Mouse (Mus musculus) intestine, embryonic 14.5 days (tissue): ENCODE measurements around the gene Sf3a2. TPM values are rescaled to one million over a fixed set of nuclear protein-coding genes. Genes with fewer than 3 reads are reported as not detected.

ENCODE experiments used
- ATAC-seq: fragments of 200-750 bp; cut with Nextera tagmentation; replicated peaks from 2 replicates; pipeline ENCODE4 v1.8.0; 2017; ENCODE audit warnings: low read depth, moderate number of reproducible peaks, moderate TSS enrichment, moderate library complexity; ENCODE audit not compliant: low FRiP score, low TSS enrichment
- DNase-seq: peaks from one replicate; pipeline ENCODE4 v3.0.0-alpha.2; 2018; ENCODE audit warnings: low spot score
- H3K27ac ChIP-seq: fragments of 300-500 bp; sonication (generic); 2 replicates; pipeline ENCODE4 v1.5.1; 2014; ENCODE audit warnings: low read depth, mild to moderate bottlenecking, control low read depth
- H3K27me3 ChIP-seq: fragments of 300-500 bp; sonication (generic); replicated peaks from 2 replicates; pipeline ENCODE4 v1.6.1; 2014; ENCODE audit warnings: low read length, control low read depth; ENCODE audit not compliant: control insufficient read depth, insufficient read depth
- H3K36me3 ChIP-seq: fragments of 300-500 bp; sonication (generic); 2 replicates; pipeline ENCODE4 v1.6.1; 2014; ENCODE audit warnings: low read length, control low read depth; ENCODE audit not compliant: control insufficient read depth, insufficient read depth
- H3K4me1 ChIP-seq: fragments of 300-500 bp; sonication (generic); replicated peaks from 2 replicates; pipeline ENCODE4 v1.6.1; 2014; ENCODE audit warnings: low read length, control low read depth, mixed read lengths; ENCODE audit not compliant: control insufficient read depth, insufficient read depth
- H3K4me2 ChIP-seq: fragments of 300-500 bp; sonication (generic); 2 replicates; pipeline ENCODE4 v1.6.1; 2014; ENCODE audit warnings: low read length
- H3K4me3 ChIP-seq: fragments of 300-500 bp; sonication (generic); 2 replicates; pipeline ENCODE4 v1.5.1; 2014; ENCODE audit warnings: low read depth, low read length, control low read depth, mixed read lengths
- H3K9ac ChIP-seq: fragments of 300-500 bp; sonication (generic); 2 replicates; pipeline ENCODE4 v1.6.1; 2014; ENCODE audit warnings: mild to moderate bottlenecking, low read length
- H3K9me3 ChIP-seq: fragments of 300-500 bp; sonication (generic); 2 replicates; pipeline ENCODE4 v1.6.1; 2016; ENCODE audit warnings: low read length, control low read depth; ENCODE audit not compliant: control insufficient read depth
- WGBS: fragments of 180-500 bp; shearing (Covaris S2); extraction: QIAGEN DNeasy Blood & Tissue Kit; methylation state at CpG from one replicate; pipeline ENCODE4 v1.1.7; 2014; 5-methylcytosine and 5-hydroxymethylcytosine counted together
- polyA plus RNA-seq: library from polyadenylated mRNA; unstranded; fragments of >200 nt; fragmentation: Nextera tagmentation; extraction: Ambion mirVana; gene quantifications from 2 replicates; pipeline ENCODE4 v1.2.1, GENCODE M21; 2014

The Sf3a2 gene
- polyA plus RNA-seq, 1 experiment from 2014 or later = 85.4 TPM

DNA sequence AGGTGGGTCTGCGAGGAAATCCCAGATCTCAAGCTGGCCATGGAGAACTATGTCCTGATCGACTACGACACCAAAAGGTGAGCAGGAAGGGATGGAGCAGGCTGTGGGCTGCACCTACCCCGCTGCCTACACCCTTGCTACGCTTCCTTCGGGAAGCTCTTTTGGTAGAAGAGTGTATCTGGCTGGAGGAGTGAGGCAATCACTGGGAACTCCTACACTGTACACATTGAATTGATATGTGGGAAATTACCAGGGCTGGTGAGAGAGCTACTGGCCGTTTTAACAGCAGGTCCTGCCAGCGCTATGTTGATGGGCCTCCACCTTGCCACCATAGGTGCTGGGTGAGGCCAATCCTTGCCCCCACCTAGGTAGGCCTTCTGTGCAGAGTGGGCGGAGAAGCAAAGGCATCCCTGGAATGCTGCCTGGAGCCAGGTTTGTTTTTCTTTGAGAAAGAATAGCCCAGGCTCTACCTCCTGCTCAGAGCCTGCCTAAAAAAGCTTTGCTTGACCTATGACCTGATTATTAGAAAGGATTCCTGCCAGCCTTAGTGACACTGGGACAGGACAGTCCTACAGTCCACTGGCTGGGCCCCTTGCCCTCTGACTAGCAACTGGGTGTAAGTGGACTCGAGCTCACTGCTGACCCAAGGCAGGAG lies 31.7 kb upstream of the Sf3a2 start:
- Histone ChIP-seq H3K36me3 (peaks cover 63% of the 10 kb centered on the region), H3K4me1 (0 out of 2 replicates have a peak, but pooled peaks cover 2% of the 10 kb centered on the region), H3K4me2 (no peak overlapping the region), H3K27me3 (no peaks in the 10 kb centered on the region), H3K27ac (no peak overlapping the region), H3K9me3 (no peaks in the 10 kb centered on the region), H3K9ac (no peak overlapping the region), H3K4me3 (no peak overlapping the region)
- 65% methylated on average over 10 of the region's 10 CpGs for WGBS
- DNase-seq (no peak), ATAC-seq (peak; percentile 51; the same call in 1 of the 2 replicates)

DNA sequence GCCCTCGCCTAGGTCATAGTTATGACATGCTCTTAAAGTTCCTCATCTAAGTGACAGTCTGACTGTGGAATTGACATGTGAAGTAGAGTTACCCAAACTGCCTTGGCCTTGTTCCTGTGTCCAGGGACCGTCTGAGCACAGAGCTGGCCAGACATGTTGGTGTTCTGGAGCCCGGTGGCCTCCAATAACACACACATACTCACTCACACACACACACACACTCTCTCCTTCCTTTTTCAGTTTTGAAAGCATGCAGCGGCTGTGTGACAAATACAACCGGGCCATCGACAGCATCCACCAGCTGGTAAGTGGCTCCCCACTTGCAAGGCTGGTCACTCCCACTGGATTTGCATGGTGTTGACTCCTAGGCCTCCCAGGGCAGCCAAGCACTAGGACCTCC lies 29.6 kb upstream of the Sf3a2 start:
- Histone ChIP-seq H3K9ac (no peak overlapping the region), H3K27ac (no peak overlapping the region), H3K9me3 (no peaks in the 10 kb centered on the region), H3K36me3 (peaks cover 80% of the 10 kb centered on the region), H3K4me1 (no peaks in the 10 kb centered on the region), H3K4me2 (no peak overlapping the region), H3K4me3 (no peak overlapping the region), H3K27me3 (no peaks in the 10 kb centered on the region)
- no peak for ATAC-seq
- no peak for DNase-seq
- WGBS = 87% methylated on average over 6 of the region's 6 CpGs

DNA sequence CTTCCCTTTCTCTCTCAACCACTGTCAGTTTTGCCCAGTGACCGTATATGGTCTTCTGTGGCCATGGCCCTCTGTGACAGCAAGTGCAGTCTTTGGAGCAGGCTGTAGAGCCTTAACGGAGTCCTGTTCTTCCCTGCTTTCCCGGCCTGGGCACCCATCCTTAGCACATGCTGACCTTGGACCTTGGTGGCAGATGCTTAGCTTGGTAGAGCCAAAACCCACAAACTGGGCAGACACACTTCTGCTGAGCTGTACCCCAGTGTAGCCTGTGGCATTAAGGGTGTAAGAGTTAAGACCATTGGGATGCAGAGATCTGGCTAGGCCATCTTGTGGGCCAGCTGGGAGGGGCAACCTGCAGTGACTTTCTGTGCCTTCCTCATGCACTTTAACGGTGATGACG lies 24.2 kb upstream of the Sf3a2 start:
- no peaks in the 10 kb centered on the region for H3K4me1 ChIP-seq
- peak overlapping the region; percentile 55; the same call in 1 of the 2 replicates for H3K27ac ChIP-seq
- peaks cover 95% of the 10 kb centered on the region for H3K36me3 ChIP-seq
- no peak overlapping the region for H3K4me2 ChIP-seq
- no peaks in the 10 kb centered on the region for H3K9me3 ChIP-seq
- no peak overlapping the region for H3K9ac ChIP-seq
- ATAC-seq (no peak), DNase-seq (no peak)
- 85% methylated on average over 5 of the region's 5 CpGs for WGBS
- no peak overlapping the region for H3K4me3 ChIP-seq
- no peaks in the 10 kb centered on the region for H3K27me3 ChIP-seq

DNA sequence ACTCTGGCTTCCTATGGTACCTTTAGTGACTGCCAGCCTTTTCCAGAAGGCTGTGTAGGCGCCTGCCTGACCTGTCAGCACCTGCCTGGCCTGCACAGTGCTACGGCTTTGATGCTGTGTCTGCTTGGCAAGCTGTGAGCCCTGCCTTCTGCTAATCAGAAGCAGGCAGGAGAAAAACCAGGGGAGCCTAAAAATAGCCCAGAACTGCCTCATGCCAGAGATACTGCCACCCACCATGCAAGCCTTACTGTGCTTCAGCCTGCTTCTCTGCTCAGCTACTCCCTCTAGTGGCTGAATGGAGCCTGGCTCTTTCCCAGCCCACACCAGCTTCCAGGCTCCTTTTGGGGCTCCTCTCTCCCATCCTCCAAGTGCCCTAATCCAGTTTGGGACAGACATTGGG lies 23.4 kb upstream of the Sf3a2 start:
- 40% methylated on average over 2 of the region's 2 CpGs for WGBS
- ATAC-seq = peak; percentile 51
- peaks cover 97% of the 10 kb centered on the region for H3K36me3 ChIP-seq

DNA sequence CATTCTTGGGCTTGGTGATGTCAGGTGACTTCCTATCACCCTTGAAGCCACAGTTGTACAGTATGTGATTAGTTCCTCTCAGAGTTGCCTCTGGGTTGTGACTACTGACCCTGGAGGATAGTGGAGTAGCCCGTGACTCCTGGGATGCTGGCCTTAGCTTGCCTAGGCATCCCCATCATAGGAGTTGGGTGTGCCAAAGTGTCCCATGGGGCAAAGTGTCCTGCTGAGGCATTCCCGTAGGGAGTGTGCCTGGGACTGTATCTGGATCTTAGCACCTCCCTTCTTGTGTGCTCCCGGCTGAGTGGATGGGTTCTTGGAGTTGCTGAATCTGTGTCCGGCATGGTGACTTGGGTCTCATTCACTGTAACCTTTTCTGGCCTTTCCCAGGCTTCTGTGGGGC lies 23.0 kb upstream of the Sf3a2 start:
- no peak for DNase-seq
- no peak overlapping the region for H3K4me2 ChIP-seq
- H3K27ac ChIP-seq = no peak overlapping the region
- no peak for ATAC-seq
- no peaks in the 10 kb centered on the region for H3K9me3 ChIP-seq
- no peak overlapping the region for H3K9ac ChIP-seq
- H3K4me1 ChIP-seq = no peaks in the 10 kb centered on the region
- H3K4me3 ChIP-seq = no peak overlapping the region
- H3K27me3 ChIP-seq = no peaks in the 10 kb centered on the region
- peaks cover 96% of the 10 kb centered on the region for H3K36me3 ChIP-seq
- WGBS = 87% methylated on average over 4 of the region's 4 CpGs

More for the DNA sequence above, 23.4 kb upstream of the Sf3a2 start:
- H3K27ac ChIP-seq = peak overlapping the region; percentile 55; the same call in 1 of the 2 replicates
- H3K27me3 ChIP-seq = no peaks in the 10 kb centered on the region
- H3K4me2 ChIP-seq = no peak overlapping the region
- peak; percentile 85 for DNase-seq
- H3K4me1 ChIP-seq = no peaks in the 10 kb centered on the region
- H3K9ac ChIP-seq = no peak overlapping the region
- no peak overlapping the region for H3K4me3 ChIP-seq
- no peaks in the 10 kb centered on the region for H3K9me3 ChIP-seq

DNA sequence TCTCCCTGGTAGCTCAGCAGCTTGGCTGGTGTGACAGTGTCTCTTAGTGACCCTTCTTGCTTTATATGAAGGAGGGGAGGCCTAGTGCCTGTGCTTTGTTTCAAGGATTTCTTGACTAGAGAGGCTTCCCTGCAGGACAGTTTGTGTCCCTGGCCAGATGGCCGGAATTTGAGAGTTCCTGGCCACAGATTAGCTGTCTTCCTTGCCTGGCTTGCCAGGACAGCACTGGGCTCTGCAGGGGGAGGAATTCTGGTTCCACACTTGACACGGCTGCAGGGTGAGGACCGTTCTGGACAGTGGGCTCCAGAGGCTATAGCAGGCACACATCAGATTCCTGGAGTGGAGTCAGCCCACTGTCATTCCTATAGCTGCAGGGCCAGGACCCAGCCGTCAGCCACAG lies 22.3 kb upstream of the Sf3a2 start:
- peaks cover 96% of the 10 kb centered on the region for H3K36me3 ChIP-seq
- no peak overlapping the region for H3K4me2 ChIP-seq
- no peak overlapping the region for H3K9ac ChIP-seq
- no peaks in the 10 kb centered on the region for H3K9me3 ChIP-seq
- 94% methylated on average over 4 of the region's 4 CpGs for WGBS
- H3K27me3 ChIP-seq = no peaks in the 10 kb centered on the region
- H3K4me1 ChIP-seq = no peaks in the 10 kb centered on the region
- H3K4me3 ChIP-seq = no peak overlapping the region
- DNase-seq (no peak), ATAC-seq (no peak)
- H3K27ac ChIP-seq = no peak overlapping the region

DNA sequence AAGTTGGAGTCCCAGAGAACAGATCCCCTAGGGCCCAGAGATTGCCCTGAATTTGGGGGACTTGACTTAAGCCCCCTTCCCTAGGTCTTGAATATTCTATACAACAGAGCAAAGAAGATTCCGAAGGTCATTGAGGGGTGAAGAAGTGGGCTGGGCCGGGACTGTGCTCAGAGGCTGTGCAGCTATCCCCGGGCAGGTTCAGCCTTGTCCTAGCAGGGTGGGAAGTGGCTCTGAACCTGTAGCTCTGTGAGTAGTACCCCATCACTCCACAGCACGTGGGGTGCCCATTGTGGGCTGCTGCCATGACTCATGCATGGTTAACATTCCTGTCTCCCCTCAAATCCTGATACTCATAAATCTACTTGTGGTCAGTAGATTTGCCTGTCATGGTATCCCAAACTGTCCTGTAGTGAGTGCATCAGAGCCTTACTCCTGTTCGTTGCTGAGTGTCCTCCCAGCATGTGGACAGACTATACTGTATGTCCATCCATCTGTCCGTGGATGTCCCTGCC lies 21.6 kb upstream of the Sf3a2 start:
- Histone ChIP-seq H3K27ac (no peak overlapping the region), H3K9ac (no peak overlapping the region), H3K4me2 (no peak overlapping the region), H3K9me3 (no peaks in the 10 kb centered on the region), H3K4me3 (no peak overlapping the region), H3K27me3 (no peaks in the 10 kb centered on the region), H3K4me1 (no peaks in the 10 kb centered on the region), H3K36me3 (peaks cover 96% of the 10 kb centered on the region)
- ATAC-seq = no peak
- DNase-seq = no peak
- 83% methylated on average over 6 of the region's 6 CpGs for WGBS

DNA sequence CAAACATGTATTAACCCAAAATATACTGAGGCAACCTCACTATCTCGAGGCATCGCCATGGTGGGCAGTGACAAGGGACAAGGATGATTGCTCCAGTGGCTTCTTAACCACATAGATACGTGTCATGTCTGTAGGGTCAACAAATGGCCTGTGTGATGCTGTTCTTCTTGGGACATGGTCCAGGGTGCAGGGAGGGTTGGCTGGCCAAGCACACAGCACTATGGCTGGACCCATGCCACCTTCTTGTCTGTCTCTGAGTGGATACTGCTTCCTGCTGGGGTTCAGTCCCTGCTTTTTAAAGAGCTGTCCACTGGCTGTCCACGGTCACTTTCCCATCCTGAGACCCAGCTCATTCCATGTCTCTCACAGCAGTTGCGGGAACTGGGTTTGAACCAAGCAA lies 20.9 kb upstream of the Sf3a2 start:
- Histone ChIP-seq H3K36me3 (peaks cover 96% of the 10 kb centered on the region), H3K9ac (no peak overlapping the region), H3K4me1 (no peaks in the 10 kb centered on the region), H3K9me3 (no peaks in the 10 kb centered on the region), H3K4me2 (no peak overlapping the region), H3K27me3 (no peaks in the 10 kb centered on the region), H3K4me3 (no peak overlapping the region), H3K27ac (no peak overlapping the region)
- whole genome bisulfite sequencing = 92% methylated on average over 5 of the region's 5 CpGs
- no peak for ATAC-seq
- DNase-seq = no peak

DNA sequence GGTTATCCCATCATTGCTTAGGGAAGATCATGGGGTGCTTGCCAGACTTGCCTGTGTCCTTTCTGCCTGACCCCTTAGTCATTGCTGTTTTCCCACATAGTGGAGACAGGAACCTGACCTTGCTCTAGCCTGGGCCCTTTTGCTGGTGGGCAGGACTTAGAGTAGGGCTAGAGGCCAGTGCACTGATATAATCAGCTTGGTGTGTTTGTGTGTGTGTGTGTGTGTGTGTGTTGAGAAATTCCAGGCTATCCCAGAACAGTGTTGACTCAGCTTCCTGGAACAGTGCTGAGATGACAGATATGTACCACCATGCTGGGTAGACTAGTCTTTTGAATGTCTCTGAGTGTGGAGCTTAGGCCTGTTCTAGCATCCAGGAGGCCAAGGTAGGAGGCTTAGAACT lies 18.4 kb upstream of the Sf3a2 start:
- H3K27ac ChIP-seq = no peak overlapping the region
- H3K9ac ChIP-seq = no peak overlapping the region

More for the DNA sequence above, 18.4 kb upstream of the Sf3a2 start:
- ATAC-seq (no peak), DNase-seq (no peak)
- Histone ChIP-seq H3K36me3 (peaks cover 99% of the 10 kb centered on the region), H3K27me3 (no peaks in the 10 kb centered on the region), H3K4me1 (no peaks in the 10 kb centered on the region), H3K9me3 (no peaks in the 10 kb centered on the region), H3K4me3 (no peak overlapping the region), H3K4me2 (no peak overlapping the region)
